Mouse (Mus musculus): ENCODE results near the gene Apoc2.
"Not testable (repeated sequence)": the region's sequence is repeated elsewhere in the genome, so short reads cannot be mapped to it uniquely, and the experiment has no call there.

The Apoc2 gene

GRCm38 (mm10) chr7:19686927-19687583 lies 9.3 kb upstream of the Apoc2 start:
- in situ Hi-C loops (cut with MboI; ENCODE audit: low pct_unique_long_range_greater_than_20kb in 1 of 2, low sequenced_read_pairs in 2 of 2, unreplicated experiment in 1 of 2), result not testable (repeated sequence)

DNA sequence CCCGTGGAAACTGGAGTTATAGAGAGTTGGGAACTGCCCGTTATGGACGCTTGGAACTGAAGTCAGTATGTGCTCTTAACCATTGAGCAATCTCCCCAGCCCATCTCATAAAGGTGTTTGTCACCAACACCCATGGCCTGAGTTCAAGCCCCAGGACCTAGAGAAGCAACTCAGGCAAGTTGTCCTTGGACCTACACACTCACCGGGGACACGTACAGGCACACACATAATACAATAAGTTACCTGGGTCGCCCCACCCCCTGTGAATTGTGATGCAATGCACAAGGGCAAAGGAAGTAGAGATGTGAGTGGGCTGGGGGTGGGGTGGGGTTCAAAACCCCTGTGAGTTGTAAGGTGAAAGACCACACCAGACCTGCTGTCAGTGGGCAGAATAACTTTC lies 8.8 kb upstream of the Apoc2 start:
- in situ Hi-C loops (cut with MboI; ENCODE audit: low pct_unique_long_range_greater_than_20kb in 1 of 2, low sequenced_read_pairs in 2 of 2, unreplicated experiment in 1 of 2), result no loop called here

DNA sequence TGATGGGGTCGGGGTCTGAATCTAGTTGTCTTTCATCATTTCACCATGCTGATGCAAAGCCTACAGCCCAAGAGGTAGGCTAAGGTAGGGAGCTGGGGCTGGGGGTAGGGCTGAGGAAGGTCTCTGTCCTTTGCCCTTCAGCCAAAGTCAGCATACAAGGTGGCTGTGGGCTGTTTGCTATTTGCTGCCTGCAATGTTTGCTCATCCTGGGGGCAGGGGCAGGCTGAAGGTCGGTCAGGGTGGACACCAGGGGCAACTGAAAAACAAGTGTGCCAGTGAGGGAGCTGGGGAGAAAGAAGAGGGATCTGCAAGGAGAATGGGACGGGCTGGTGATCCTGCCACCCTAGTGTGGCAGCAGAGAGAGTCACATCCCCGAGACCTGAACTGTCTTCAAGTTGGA lies 7.6 kb upstream of the Apoc2 start:
- in situ Hi-C loops (cut with MboI; ENCODE audit: low pct_unique_long_range_greater_than_20kb in 1 of 2, low sequenced_read_pairs in 2 of 2, unreplicated experiment in 1 of 2), result no loop called here

DNA sequence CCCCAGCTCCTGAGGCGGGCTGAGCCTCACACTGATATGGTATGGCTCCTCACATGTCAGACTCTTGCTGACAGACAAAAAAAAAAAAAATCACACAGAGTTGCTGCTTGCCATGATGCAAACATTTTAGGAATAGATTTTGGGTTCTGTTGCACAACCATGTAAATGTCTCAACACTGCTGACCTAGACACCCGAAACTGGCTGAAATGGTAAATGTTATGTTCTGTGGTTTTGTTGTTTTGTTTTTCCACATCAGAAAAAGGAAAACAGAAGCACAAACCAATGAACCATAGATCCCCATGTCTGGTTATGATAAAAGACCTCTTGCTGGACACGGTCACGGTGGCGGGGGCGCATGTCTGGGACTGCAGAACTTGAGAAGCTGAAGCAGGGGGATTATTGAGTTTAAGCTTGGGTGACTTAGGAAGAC lies 6.0 kb upstream of the Apoc2 start:
- in situ Hi-C loops (cut with MboI; ENCODE audit: low pct_unique_long_range_greater_than_20kb in 1 of 2, low sequenced_read_pairs in 2 of 2, unreplicated experiment in 1 of 2), result no loop called here

- in situ Hi-C loops (cut with MboI; ENCODE audit: low pct_unique_long_range_greater_than_20kb in 1 of 2, low sequenced_read_pairs in 2 of 2, unreplicated experiment in 1 of 2), result no loop called here
Measured at GRCm38 (mm10) chr7:19682979-19683378, 5.2 kb upstream of the Apoc2 start.

GRCm38 (mm10) chr7:19681202-19681694 lies 3.5 kb upstream of the Apoc2 start, which contains the start of the genes Gm44805 and Apoc4:
Gene Gm44805, minus strand, starts transcription at chr7:19681423.
Gene Apoc4, minus strand, starts transcription at chr7:19681479.
- in situ Hi-C loops (cut with MboI; ENCODE audit: low pct_unique_long_range_greater_than_20kb in 1 of 2, low sequenced_read_pairs in 2 of 2, unreplicated experiment in 1 of 2), result no loop called here

GRCm38 (mm10) chr7:19680702-19681101 lies 3.0 kb upstream of the Apoc2 start:
- in situ Hi-C loops (cut with MboI; ENCODE audit: low pct_unique_long_range_greater_than_20kb in 1 of 2, low sequenced_read_pairs in 2 of 2, unreplicated experiment in 1 of 2), result no loop called here

DNA sequence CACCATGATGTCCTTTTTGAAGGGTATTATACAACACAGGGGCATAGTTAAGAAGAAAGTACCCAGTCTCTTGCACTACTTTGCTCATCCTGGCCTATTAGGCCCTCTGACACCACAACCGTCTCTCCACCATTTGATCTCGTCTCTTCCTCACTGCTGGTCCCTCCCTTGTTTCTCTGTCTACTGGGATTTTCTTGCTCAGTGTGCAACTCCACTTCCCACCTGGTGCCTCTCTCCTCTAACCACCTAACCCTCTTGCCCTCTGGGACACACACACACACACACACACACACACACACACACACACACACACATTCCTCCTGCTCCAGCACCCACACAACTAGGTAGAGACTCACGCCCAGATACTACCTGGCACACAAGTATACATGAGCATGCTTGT lies 1.2 kb upstream of the Apoc2 start:
- in situ Hi-C loops (cut with MboI; ENCODE audit: low pct_unique_long_range_greater_than_20kb in 1 of 2, low sequenced_read_pairs in 2 of 2, unreplicated experiment in 1 of 2), result no loop called here

DNA sequence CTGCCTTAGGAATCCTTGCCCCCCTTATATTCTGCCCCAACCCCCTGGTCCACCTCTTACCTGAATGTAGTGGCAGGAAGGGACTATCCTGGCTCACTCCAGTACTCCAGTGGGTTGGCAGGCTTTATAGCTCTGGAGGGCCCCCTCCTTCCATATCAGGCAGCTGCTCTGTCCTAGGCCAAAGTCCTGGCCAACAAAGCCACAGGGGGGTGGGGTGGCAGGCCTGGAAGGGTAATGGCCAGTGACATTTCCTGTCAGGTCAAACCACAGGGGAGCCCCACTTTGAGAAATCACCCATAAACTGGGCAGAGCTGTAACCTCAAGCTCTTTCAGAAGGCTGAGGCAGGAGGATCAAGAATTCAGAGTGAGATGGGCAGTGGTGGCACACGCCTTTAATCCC lies 1.1 kb downstream of the Apoc2 start:
- in situ Hi-C loops (cut with MboI; ENCODE audit: low pct_unique_long_range_greater_than_20kb in 1 of 2, low sequenced_read_pairs in 2 of 2, unreplicated experiment in 1 of 2), result no loop called here

DNA sequence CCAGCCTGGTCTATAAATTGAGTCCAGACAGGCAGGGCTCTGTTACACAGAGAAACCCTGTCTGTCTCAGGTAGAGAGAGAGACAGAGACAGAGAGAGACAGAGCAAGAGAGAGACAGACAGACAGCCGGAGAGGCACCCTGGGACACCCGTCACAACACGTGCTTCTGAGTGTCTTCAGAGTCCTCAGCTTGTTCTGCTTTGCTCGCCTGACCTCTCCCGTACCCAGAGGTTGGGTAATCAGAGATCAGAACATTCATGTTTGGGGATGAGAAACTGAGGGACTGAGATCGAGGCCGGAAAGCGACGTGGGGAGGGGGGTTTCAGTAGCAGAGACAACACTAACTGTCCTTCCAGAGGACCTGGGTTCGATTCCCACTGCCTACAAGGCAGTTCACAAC lies 1.9 kb downstream of the Apoc2 start:
- in situ Hi-C loops (cut with MboI; ENCODE audit: low pct_unique_long_range_greater_than_20kb in 1 of 2, low sequenced_read_pairs in 2 of 2, unreplicated experiment in 1 of 2), result no loop called here

DNA sequence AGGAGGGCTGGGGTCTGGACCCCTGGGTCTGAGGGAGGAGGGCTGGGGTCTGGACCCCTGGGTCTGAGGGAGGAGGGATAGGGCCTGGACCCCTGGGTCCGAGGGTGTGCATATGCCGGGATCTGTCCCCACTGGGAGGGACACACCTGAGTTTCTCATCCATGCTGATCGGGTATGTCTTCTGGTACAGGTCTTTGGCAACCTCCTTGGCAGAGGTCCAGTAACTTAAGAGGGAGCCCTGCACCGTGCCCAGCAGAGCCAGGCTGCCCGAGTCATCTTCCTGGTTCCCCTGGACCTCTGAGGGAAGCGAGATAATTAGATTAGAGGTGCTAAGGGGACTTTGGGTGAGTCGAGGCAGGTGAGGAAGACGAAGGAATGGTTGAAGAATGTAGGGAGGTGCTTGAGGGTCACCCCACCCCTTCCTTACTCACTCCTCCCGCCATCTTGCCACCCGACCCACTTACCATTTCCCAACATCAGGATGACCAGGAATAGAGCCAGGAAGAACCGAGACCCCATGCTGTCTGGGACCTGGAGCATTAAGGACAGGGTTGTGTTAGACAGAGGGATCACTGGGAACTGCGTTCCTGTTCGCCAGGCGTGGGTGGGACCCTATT lies 4.5 kb downstream of the Apoc2 start:
- in situ Hi-C loops (cut with MboI; ENCODE audit: low pct_unique_long_range_greater_than_20kb in 1 of 2, low sequenced_read_pairs in 2 of 2, unreplicated experiment in 1 of 2), result no loop called here

DNA sequence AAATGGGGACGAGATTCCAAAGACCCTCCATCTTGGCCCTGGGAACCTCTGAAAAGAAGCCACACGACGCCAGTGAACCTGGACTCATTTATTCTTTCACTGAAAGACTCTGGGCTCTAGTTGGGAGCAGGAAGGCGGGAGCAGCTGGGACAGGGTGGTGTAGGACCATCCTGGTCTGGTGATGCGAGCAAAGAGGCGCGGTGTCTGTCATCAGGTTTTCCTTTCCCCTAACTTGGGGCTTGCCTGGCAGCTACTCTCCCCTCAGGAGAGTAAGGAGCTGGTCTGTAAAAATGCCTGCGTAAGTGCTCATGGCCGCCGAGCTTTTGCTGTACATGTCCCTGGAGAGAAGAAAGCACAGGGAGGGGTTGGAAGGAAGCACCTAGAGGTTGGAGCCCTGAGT lies 6.2 kb downstream of the Apoc2 start:
- in situ Hi-C loops (cut with MboI; ENCODE audit: low pct_unique_long_range_greater_than_20kb in 1 of 2, low sequenced_read_pairs in 2 of 2, unreplicated experiment in 1 of 2), result no loop called here

GRCm38 (mm10) chr7:19668947-19669721 lies 8.6 kb downstream of the Apoc2 start:
- in situ Hi-C loops (cut with MboI; ENCODE audit: low pct_unique_long_range_greater_than_20kb in 1 of 2, low sequenced_read_pairs in 2 of 2, unreplicated experiment in 1 of 2), result loop anchor here (5.0 kb wide), 1 partner anchor 43 kb away; no protein-coding TSS in a partner anchor

DNA sequence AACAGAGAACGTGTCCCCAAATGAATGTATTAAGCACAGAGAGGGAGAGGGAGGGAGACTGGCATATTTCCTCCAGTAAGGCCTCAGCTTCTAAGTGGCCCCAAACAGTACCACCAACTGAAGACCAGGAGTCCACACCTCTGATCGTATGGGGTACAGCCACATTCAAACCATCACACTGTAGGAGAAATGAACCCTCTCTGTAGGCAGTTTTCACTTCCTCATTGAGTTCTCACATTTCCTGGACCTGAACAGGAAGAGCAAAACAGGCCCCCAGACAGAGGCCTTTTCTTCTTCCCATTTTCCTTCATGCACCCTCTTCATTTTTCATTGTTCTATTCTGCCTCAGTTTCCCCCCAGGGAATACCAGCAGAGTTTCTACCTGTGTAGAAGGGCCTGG lies 10.3 kb downstream of the Apoc2 start:
- in situ Hi-C loops (cut with MboI; ENCODE audit: low pct_unique_long_range_greater_than_20kb in 1 of 2, low sequenced_read_pairs in 2 of 2, unreplicated experiment in 1 of 2), result loop anchor here (5.0 kb wide), 1 partner anchor 45 kb away; no protein-coding TSS in a partner anchor

GRCm38 (mm10) chr7:19666750-19667149 lies 11.0 kb downstream of the Apoc2 start:
- in situ Hi-C loops (cut with MboI; ENCODE audit: low pct_unique_long_range_greater_than_20kb in 1 of 2, low sequenced_read_pairs in 2 of 2, unreplicated experiment in 1 of 2), result loop anchor here (5.0 kb wide), 1 partner anchor 46 kb away; no protein-coding TSS in a partner anchor

DNA sequence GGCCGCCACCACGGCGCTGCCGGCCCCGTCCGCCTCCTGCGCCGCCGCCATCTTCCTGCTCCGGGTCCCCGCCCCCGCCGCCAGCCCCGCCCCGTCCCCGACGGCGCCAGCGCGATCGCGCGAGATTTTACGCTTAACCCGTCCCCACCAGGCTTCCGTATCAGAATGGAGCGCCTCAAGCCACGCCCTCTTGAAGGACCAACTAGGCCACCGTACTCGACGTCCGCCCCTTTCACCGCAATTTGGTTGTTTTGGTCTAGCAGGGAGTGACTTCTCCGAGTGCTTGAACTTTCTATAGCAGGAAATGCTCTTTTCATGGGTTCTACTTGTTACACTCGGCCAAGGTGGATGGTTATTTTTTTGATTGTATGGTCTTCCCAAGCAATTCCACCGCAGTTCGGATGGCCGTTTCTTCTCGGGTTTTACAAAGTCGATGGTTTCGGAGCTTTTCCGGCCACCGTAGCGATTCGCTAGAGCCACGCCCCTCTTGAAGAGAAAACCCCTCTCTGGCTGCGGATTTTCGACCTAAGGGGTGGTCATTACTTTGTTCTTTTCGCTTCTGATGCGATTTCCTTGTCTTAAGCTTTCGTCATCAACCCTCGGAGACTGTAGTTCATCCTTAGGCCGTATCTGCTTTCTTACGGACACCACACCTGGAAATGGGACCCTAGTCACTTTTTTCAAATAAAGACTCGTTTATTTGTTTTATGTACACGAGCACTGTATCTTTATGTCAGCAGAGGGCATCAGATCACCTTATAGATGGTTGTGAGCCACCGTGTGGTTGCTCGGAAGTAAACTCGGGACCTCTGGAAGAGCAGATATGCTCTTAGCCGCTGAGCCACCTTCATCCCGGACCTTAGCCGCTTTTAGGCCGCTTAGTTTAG lies 12.5 kb downstream of the Apoc2 start, which contains the start of gene Clptm1:
Gene Clptm1, minus strand, starts transcription at position 79 of the 887 bp plus-strand sequence.
- in situ Hi-C loops (cut with MboI; ENCODE audit: low pct_unique_long_range_greater_than_20kb in 1 of 2, low sequenced_read_pairs in 2 of 2, unreplicated experiment in 1 of 2), result loop anchor here (5.0 kb wide), 1 partner anchor 47 kb away; no protein-coding TSS in a partner anchor

DNA sequence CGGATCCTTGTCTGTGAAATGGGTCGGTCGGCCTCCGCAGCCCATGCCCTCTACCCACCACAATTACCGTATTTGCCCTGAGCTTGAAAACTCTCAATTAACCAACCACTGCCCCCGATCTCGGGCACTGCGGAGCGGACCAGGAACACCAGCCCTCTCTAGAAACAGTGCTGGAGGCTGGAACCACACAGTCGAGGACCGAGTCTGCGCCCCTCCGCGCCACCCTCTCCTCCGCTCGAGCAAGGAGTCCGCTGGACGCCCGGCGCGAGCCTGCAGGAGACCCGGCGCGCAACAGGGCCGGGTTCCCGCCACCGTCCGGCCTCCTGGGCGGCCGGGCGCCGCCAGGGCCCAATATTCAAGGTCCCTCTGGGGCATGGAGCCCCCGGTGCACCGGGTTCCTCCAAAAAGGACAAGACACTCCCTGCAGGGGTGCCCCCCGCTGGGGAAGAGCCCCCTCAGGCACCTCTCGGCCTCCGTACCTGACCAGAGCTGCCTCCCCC lies 13.2 kb downstream of the Apoc2 start:
- in situ Hi-C loops (cut with MboI; ENCODE audit: low pct_unique_long_range_greater_than_20kb in 1 of 2, low sequenced_read_pairs in 2 of 2, unreplicated experiment in 1 of 2), result no loop called here

DNA sequence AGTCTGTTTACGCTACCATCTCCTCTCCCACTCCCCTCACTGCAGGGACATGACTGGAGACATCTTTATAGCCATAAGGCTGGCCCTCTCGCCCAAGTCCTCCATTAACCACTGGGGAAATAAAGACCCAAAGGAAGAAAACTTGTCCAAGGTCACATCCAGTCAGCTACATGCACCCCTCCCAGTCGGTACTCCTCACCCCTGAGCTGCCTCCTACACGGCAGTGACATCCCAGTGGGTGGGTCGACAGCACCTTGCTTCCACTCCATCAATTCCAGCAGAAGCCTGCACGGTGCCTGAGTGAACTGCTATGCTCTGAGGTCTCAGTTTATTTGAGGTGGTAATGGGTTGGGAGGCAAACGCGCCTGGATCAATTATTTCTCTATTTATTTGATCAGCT lies 13.8 kb downstream of the Apoc2 start:
- in situ Hi-C loops (cut with MboI; ENCODE audit: low pct_unique_long_range_greater_than_20kb in 1 of 2, low sequenced_read_pairs in 2 of 2, unreplicated experiment in 1 of 2), result no loop called here
